Mouse (Mus musculus): ENCODE results near the gene Pdilt. TPM values are rescaled to one million over a fixed set of nuclear protein-coding genes. Genes with fewer than 3 reads are reported as not detected.

The Pdilt gene
- polyA plus RNA-seq, 1 experiment = not detected

DNA sequence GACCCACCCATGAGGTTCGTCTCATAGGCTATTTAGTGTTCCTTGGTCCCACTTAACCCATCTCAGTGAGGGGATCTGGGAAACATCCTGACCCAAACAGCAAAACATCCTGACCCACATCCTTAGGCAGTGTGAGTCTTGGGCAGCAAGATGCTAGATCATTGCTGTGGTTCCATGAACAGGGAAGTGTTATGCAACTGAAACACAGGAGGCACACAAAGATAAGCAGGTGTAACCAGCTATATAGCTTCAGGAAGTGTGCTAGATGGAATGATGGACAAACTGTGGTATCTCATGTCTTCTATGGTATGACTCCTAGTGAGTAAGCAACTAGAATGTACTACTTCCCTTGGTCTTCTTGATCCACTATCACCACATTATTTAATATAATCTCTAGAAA lies 81.4 kb downstream of the Pdilt start:
- H3K4me1 ChIP-seq (replicated peaks; ENCODE audit: control insufficient read depth, insufficient read depth, low read length) = no peaks in the 10 kb centered on the region
- no peak overlapping the region for H3K4me3 ChIP-seq (ENCODE audit: control insufficient read depth, insufficient read depth, low read length)
- TF ChIP-seq POLR2A (IDR thresholded peaks at IDR 0.05; ENCODE audit: control insufficient read depth, extremely low read depth, insufficient read depth, low read length, poor library complexity) (no peak), CTCF (IDR thresholded peaks at IDR 0.05; ENCODE audit: borderline replicate concordance, control insufficient read depth, extremely low read depth, insufficient read depth, low read length, poor library complexity) (no peak)
- H3K27me3 ChIP-seq (ENCODE audit: control insufficient read depth, insufficient read depth, low read length) = no peaks in the 10 kb centered on the region
- DNase-seq = no peak
- H3K27ac ChIP-seq (ENCODE audit: control insufficient read depth, insufficient read depth, low read length) = no peak overlapping the region
- no peaks in the 10 kb centered on the region for H3K36me3 ChIP-seq (ENCODE audit: control insufficient read depth, insufficient read depth, low read length)
- WGBS = 62% methylated on average over 1 of the region's 1 CpGs

Other genes with a start within 250 kb of the Pdilt start
- gene Gp2, start 64.2 kb downstream of the Pdilt start, polyA plus RNA-seq (2012; rRNA removed) = 7.5 and 11.6 TPM in 2 replicates
- 0.83 and 2.2 TPM in 2 replicates for gene Umod, start 44.2 kb downstream of the Pdilt start, polyA plus RNA-seq (2012; rRNA removed)
- gene Acsm5, start 4.0 kb downstream of the Pdilt start, polyA plus RNA-seq (2012; rRNA removed) = 0.32 and 0.58 TPM in 2 replicates
- 0.09 and 0.65 TPM in 2 replicates for gene Acsm2, start 30.9 kb upstream of the Pdilt start, polyA plus RNA-seq (2012; rRNA removed)
- gene Acsm1, start 83.5 kb upstream of the Pdilt start, polyA plus RNA-seq (2012; rRNA removed) = 0.22 and 0.40 TPM in 2 replicates
- gene Acsm4, start 166.5 kb upstream of the Pdilt start, polyA plus RNA-seq (2012; rRNA removed) = 0.04 and 0.15 TPM in 2 replicates
- gene Thumpd1, start 197.3 kb upstream of the Pdilt start, polyA plus RNA-seq (2012; rRNA removed) = 30.9 and 31.0 TPM in 2 replicates
- gene Acsm3, start 237.4 kb upstream of the Pdilt start, polyA plus RNA-seq (2012; rRNA removed) = 0.89 and 1.5 TPM in 2 replicates